Mouse (Mus musculus) mesoderm, embryonic 11.5 days (tissue): Measurements from ENCODE around the gene Crebrf.

Source experiments
- DNase-seq: peaks from one replicate; pipeline ENCODE4 v3.0.0-alpha.2; 2012; ENCODE audit warnings: low read depth, low spot score

Gene Crebrf

DNA sequence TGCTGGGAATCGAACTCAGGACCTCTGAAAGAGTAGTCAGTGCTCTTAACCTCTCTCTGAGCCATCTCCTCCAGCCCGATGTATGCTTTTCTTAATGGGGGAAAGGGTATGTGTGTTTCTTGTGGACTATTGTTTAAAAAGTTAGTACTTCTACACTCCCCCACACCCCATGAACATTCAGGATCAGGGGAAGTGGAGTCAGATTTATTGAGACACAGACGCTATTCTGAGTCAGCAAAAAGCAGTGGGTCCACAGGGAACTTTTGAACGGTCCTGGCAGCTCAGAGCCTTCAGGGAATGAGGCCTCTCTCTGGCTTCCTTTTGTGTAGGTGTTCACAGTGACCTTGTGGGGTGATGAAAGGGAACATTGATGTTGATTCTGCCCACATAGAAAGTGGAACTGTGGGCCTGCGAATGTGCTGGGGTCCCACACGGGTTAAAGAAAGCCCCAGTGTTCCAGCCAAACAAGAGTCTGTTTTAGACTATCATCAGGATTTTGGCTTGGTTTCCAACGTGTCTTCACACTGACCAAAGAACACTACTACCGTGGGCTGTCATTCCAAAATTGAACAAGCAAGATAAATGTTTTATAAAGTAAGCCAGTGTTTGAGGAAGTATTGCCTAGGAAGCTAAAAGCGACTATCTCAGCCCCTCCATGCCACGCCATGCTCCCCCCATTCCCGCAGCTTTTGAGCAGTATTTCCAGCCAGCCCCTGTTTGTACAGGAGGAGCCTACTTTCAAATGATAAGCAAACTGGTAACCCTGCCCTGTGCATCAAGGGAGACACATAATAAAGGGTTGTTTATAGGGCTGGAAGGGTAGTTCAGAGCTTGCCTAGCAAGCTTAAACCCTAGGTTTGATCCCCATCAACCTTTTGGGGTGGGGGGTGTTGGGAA lies 9.7 kb upstream of the Crebrf start:
- DNase-seq, result no peak

DNA sequence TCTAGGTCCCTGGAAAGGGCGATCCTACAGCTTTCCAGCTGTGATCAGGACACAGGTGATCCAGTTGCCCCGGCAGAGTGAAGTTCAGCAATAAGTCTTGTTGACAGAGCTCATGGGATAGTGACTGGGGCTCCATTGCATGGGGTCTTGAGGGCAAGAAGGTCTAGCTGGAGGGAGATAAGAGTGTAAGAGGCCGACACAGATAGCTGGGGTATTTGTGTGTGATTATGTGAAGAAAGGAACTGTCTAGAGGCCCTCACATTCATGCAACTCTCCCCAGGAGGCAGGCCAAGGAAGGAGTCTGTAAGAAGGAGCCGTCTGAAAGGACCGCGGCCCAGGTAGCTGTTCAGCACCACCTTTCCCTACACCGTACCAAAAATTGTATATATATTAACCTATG lies 8.4 kb upstream of the Crebrf start:
- no peak for DNase-seq

DNA sequence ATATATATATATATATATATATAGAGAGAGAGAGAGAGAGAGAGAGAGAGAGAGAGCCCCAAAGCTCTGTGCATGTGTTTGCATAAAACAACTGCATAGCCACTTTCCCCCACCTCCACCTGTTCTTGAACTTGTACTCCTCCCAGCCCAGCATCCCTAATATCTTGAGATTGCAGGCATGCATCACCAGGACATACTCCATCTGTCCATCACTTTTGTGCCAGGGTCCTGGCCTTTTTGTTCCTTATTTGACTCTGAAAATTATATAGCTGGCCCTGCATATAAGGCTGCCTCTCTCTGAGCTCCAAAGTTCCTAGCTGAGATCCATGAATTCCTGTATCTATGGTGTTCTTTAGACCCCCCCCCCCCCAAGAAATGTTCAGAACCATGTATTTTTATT lies 7.0 kb upstream of the Crebrf start:
- no peak for DNase-seq

DNA sequence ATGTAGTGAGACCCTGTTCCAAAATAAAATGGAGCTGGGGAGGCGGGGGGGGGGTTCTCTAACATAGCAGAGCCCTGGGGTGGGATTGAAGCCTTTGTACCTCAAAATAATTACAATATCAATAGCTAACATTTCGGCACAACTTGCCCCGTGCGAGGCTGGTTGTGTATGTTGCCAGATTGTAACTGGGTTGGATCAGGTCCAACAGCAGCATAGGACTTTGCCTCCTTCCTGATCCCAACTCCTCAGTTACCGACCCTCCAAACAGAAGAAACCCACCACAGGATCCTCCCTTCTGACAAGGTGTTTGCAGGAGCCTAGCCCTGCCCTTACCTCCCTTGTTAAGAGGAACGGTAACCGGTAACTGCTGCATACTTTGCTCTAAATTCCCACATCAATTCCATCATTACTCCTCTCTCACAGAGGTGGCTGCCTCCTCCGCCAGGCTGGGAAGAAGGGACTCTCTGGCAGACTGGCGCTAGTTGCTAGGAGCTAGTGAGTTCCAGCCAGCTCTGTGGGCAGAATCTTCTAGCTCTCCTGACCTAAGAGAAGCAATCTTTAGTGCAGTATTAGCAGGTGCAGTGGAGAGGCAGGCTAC lies 6.4 kb upstream of the Crebrf start:
- DNase-seq, result no peak

DNA sequence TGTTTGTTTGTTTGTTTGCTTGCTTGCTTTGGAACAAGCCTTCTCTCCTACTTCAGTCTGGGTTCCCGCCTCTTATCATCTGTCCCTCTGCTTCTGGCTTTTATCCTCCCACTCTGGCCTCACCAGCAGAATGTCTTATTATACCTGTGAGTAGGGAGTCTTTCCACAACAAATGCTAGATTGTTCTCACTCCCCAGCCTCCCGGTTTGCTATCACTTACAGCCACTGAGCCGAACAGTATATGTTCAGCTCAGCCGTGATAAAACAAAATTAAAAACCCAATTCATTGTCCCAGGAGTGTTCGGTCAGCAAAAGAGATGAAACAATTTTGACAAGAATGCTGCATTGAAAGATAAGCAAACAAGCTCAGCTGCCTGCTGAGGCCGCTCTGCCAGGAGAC lies 5.4 kb upstream of the Crebrf start:
- DNase-seq, result no peak

DNA sequence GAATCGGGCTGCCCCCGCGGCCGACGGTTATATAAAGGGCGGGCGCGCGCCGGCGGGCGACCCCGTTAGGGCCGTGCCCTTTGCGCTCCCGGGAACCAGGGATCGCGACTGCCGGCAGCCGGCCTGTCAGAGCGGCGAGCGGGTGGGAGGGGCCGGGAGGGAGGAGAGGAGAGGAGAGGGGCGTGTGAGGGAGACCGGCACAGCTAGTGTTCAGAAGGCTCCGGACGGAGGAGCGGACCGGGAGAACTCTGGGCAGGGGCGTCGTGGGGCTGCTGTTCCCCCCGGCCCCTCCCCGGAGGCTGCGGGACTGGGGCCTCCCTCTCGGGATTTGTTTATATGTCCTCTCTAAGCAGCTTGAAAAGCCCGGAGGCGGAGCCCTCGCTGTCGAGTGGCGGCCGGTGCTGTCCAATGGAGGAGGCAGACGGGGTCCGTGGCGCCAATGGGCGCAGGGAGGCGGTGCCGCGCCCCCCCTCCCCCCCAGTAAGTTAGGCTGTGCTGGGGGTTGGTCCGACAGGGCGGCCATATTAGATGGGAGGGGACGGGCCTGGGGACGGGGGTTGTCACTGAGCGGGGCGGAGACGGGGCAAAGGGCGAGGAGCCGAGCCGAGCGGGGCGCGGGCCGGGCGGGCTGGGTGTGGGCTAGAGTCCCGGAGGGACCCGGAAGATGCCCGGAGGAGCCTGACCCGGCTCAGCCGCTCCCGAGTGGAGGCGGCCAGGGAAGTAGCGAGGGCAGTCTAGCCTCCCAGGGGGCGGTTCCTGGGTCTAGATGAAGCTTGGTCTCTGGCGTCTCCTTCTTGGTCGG lies 667 bp downstream of the Crebrf start:
- peak; percentile 97 for DNase-seq

DNA sequence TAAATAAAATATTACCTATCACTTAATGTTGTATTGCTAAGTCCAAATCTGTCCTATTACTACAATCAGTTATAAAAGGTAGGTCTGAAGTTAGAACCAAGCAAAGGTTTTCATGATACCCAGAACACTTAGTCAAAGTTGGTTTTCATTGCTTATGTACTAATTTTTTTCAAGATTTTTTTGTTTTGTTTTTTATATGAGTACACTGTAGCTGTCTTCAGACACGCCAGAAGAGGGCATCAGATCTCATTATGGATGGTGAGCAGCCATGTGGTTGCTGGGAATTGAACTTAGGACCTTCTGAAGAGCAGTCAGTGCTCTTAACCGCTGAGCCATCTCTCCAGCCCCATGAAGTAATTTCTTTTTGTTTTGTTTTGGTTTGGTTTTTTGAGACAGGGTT lies 2.4 kb downstream of the Crebrf start:
- DNase-seq, result no peak

DNA sequence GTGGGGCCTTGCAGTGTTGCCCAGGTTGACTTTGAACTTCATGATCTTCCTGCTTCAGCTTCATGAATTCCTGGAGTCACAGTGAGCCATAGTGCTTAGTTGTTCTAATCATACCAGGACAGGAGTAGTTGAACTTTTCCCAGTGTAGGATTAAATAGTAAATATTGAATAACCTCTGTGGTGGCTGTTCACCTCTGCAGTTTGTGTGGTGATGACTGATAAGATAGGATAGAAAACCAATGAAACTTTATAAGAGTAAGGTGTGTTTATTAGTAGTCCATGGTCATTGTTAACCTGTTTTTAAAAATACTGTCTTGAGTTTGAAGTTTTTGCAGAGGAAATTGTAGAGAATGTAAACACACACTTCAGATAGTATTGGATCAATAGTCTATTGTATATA lies 4.0 kb downstream of the Crebrf start:
- no peak for DNase-seq

DNA sequence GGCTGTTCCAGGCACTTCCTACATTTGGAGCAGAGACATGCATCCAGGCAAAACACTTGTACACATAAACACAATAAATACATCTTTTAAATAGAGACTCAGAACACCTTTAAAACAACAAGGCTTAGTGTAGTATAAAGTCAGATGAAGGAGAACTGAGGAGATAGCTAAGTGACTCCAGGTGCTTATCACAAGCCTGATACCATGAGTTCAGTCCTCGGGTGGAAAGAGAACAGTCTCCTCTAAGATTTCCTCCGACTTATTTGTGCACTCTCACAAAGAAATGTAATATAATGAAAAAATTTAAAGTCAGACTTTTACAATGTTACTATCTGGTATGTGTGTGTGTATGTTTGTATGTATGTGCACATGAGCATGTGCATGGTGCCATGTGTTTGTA lies 6.4 kb downstream of the Crebrf start:
- DNase-seq, result no peak

DNA sequence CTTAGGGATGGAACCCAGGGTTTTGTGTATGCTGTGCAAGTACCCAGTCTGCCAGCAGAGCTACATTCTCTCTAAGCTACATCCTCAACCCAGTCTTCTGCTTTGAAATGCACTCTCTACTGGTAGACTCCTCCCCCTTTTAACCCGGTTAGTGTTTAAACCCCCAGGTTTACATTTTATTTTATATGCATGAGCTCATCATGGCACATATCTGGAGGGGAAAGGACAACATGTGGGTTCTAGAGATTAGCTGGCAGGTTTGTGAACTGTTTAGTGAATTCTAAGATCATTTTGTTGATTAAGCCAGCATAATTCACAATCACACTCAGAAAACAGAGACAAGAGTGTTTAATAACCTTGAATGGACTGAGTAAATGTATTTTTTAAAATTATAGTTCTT lies 9.3 kb downstream of the Crebrf start:
- no peak for DNase-seq

DNA sequence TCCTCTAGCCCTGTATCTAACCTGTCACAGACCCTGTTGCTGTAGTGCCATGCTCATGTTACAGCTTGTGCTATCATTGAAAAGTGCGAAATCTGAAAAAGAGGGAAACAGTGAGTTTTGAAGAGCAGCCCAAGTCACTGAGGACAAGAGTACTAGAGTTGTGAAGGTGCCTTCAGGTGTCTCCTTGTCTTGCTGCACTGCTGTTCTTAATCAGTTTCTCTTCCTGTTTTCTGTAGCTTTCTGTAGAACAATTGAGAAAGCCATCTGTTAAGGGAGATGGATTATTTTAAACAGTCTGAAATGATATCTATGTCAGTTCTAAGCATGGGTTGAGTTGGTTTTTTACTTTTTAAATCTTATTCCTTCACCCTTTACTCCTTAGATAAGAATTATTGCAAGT lies 11.2 kb downstream of the Crebrf start:
- DNase-seq, result no peak

DNA sequence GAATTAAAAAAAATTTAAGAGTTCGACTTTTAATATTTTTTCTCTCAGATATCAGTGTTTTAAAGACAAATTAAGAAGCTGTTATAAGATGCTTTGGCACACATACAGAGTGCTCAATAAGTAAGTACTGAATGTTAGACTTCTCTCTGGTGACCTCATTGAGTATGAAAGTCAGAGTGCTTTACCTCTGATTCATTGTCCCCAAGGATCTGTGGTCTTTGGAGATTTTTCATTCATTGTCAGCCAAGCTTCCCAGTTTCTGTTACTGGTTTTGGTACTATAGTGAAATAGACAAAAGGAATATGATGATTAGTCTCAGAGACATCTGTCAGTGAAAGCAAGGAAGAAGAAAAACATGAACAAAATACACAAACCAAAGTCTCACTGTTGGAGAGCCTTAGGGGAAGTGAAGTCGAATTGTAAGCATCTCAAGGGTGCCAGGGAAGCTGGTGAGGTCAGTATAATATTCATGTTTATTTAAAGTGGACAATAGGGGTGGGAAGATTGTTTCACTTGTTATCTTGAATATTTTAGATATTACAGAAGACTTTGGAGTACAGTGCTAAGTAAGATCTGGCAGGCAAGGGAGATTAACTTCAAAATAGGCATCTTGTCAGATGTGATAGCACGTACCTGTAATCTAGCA lies 11.8 kb downstream of the Crebrf start:
- DNase-seq, result no peak

DNA sequence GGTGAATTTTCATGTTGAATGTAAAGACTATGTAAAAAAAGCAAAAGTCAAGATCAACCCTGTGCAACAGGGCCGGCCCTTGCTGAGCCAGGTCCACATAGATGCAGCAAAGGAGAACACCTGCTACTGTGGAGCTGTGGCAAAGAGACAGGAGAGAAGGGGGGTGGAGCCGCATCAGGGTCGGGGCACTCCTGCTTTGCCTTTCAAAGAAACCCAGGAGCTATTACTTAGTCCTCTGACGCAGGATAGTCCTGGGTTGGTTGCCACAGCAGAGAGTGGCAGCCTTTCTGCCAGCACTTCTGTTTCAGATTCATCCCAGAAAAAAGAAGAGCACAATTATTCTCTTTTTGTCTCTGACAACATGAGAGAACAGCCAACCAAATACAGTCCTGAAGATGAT lies 27.1 kb downstream of the Crebrf start:
- DNase-seq, result no peak

DNA sequence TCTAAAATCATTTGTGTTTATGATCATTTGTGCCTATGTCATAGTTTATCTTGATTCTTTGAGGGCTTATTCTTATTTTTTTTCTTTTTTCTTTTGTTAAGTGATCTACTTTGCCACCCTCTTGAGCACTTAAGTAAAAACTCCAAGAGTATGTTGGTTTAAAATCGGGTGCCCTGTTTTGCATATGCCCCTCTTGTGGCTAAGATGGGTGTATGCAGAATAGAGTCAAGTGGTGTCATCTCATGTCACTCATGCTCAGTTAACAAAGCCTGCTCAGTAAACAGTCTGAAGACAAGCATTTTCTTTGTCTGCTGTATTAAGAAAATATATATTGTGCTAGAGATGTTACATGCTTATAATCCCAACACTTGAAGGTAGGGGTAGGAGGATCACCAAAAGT lies 27.8 kb downstream of the Crebrf start:
- DNase-seq, result no peak

DNA sequence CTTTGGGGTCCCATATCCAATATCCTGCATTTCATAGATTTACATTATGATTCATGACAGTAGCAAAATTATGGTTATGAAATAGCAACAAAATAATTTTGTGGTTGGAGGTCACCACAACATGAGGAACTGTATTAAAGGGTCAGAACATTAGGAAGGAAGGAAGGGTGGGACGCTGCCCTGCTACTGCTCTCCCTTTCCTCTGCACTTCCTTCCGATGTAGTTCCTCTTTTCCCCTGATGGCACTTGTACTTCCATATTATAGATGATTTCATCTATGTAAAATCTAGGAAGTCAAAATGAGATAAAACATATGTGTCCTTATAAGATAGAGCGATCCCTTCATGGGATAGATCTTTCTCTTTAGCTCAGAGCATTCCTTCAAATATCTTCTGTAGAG lies 34.5 kb downstream of the Crebrf start:
- DNase-seq, result no peak

DNA sequence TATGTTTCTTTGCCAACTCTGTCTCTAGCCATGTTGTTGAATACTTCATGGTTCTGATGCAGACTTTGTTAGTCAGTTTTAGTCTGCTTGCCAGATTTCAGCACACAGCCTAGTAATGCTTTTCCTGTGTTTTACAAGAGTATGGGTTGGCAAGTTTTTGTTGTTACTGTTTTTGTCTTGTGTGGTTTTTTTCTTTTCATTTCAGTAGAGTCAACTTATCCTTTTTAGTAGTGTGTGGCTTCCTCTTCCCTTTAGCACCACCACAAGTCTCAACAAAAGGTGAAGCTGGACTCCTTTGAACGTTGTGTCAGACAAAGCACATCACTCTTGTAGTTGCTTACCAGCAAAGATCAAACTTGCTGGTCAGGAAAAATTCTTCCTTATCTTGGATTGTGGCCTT lies 36.8 kb downstream of the Crebrf start:
- no peak for DNase-seq

DNA sequence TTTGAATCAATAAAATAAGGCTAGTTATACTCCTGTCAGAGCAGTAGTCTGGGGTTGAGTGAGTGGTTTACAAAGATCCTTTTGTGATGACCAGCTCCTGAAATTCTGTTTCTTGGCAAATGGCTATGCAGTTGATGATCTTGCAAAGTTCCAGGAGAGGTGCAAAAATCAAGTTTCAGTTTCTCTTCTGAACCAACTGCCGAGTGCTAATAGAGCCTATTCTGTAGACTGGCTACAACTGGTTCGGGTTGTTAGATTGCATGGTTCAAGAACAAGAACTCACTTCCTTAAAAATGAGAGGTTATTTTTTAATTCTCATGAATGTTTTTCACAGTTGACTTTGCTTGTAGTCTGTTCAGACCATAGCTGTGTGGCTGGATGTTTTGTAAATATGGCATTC lies 38.0 kb downstream of the Crebrf start:
- no peak for DNase-seq

DNA sequence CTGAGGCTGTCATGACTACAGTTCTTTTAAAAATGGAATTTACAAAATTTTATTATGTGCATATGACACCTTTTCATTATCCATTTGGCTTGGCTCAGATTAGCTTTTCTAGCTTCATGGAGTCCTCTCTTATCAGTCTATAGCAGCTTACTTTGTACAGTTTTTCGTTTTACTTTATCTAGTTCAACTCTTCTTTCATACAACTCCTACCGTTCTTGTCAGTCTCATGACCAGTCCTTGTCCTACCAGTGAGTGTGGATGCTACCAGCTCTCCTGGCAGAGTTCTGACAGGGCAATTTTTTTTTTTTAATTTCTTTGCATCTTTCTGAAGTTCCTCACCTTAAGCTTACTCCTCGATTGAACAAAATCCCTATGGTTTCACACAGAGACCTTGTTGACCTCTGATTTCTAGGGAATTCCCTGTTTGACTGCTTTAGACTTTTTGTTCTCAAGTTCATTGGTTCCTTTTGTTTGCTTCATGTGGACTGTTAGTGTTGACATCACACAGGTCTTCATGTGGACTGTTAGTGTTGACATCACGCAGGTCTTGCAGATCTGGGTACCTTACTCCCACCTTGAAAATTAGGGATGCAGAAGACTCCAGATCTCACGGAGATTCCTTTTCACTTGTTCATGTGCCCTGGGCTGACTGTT lies 51.8 kb downstream of the Crebrf start:
- no peak for DNase-seq

DNA sequence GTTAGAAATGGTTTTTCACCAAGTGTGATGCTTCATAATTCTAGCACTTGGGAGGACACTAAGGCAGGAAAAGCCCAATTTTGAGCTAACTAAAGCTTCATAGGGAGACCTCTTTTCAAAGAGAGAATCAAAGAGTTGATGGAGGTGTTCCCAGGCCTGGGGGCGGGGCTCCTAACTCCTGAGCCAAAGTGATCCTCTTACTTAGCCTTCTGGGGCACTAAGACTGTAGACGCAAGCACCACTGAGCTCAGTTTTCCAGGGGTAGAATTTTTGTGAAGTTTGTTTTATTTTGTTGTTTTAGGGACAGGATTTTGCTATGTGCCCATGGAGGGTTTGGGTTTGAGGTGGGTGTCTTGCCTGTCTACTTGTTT lies 52.3 kb downstream of the Crebrf start:
- DNase-seq, result no peak

DNA sequence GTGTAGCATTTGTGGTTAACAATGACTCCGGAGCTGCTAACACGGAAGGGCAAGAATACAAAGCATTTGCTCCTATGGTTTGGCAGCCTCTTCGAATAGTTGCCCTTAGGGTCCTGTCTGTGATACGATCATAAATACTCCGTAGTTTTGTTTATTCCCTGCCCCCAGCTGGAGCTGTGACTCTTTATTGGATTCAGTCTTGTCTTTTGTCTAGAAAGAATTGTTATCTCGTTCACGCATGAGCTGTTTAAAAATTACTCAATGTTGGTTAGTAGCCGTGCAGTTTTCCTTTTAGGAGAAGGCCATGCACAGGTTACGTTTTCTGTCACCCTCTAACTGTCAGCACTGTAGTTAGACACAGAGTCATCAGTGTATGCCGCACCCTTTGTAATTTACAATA lies 60.8 kb downstream of the Crebrf start:
- peak; percentile 35 for DNase-seq

DNA sequence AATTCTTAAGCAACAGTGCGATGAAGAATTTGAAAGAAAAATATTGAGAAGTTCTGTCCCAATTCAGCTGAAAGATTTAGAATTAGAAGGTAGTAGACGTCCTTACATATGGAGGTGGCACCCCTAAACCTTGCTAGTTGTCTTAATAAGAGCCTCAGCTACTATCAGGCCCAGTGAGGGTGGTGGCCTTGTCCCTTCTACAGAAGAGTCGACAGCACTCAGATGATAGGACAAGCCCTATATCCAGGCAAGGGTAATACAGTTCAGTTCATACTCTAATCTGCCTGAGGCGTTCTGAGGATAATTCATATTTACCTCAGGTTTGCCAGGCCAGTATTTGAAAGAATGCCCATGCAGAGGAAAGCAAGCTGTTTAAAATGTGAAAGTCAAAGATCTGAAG lies 62.6 kb downstream of the Crebrf start:
- DNase-seq, result no peak
